8 mouse cellular contexts compared by ENCODE assay signal in the genomic region with DNA sequence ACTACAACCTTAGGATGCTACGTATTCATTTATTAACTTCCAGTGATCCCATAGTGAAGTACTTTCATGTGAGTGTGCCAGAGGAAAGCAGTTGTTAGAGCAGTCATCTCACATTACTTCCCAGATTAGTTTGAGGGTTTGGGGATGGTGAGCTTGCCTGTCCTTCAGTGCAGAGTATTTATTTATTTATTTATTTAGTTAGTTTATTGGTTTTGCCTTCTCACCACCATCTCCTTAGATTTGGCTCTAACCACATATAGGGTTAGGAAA. TPM values are rescaled to one million over a fixed set of nuclear protein-coding genes. Genes with fewer than 3 reads are reported as not detected.
A peak's percentile ranks its signal among the peaks of the same experiment; 100 is the strongest.
DNase-seq lines count a peak whose midpoint lies in the region; ATAC-seq and TF ChIP-seq lines count a peak whose summit lies in the region.

No protein-coding gene starts in this region.

- peaks cover 9% of the 10 kb centered on the region; the same call in 1 of the 2 replicates for H3K4me1 ChIP-seq in kidney, embryonic 16.5 days (ENCODE audit: insufficient read depth, low read length)
- H3K4me1 ChIP-seq in embryonic facial prominence, embryonic 10.5 days = peaks cover 13% of the 10 kb centered on the region
- H3K4me1 ChIP-seq in hindbrain, postnatal 0 days (ENCODE audit: insufficient read depth, low read length) = no peaks in the 10 kb centered on the region
- H3K4me1 ChIP-seq in midbrain, embryonic 16.5 days (ENCODE audit: control insufficient read depth, insufficient read depth, low read length) = peaks cover 6% of the 10 kb centered on the region; the same call in 1 of the 2 replicates

- no peak for ATAC-seq in kidney, embryonic 16.5 days (ENCODE audit: low FRiP score, low TSS enrichment)
- no peak for ATAC-seq in hindbrain, postnatal 0 days
- no peak for ATAC-seq in midbrain, embryonic 16.5 days

- peaks cover 7% of the 10 kb centered on the region; the same call in 1 of the 2 replicates for H3K9me3 ChIP-seq in kidney, embryonic 16.5 days (ENCODE audit: low read length)
- peaks cover 6% of the 10 kb centered on the region; the same call in 1 of the 2 replicates for H3K9me3 ChIP-seq in embryonic facial prominence, embryonic 10.5 days
- H3K9me3 ChIP-seq in hindbrain, postnatal 0 days (ENCODE audit: low read length) = no peaks in the 10 kb centered on the region
- H3K9me3 ChIP-seq in midbrain, embryonic 16.5 days (replicated peaks; ENCODE audit: control insufficient read depth, low read length, poor library complexity, severe bottlenecking) = no peaks in the 10 kb centered on the region

- peak overlapping the region; percentile 64 for H3K4me2 ChIP-seq in kidney, embryonic 16.5 days (replicated peaks; ENCODE audit: low read depth, low read length)
- peak overlapping the region; percentile 93 for H3K4me2 ChIP-seq in hindbrain, postnatal 0 days (ENCODE audit: low read depth, low read length)
- peak overlapping the region; percentile 84 for H3K4me2 ChIP-seq in midbrain, embryonic 16.5 days (ENCODE audit: low read length)

- no peak for DNase-seq in kidney, postnatal 4 days
- DNase-seq in embryonic facial prominence, embryonic 10.5 days (ENCODE audit: low spot score) = no peak
- DNase-seq in hindbrain, postnatal 0 days (ENCODE audit: low spot score) = peak; percentile 3
- DNase-seq in thymus, postnatal 14 days = no peak
- DNase-seq in B cell, adult 2 months = no peak
- no peak for DNase-seq in adrenal gland, adult 2 months

- H3K27me3 ChIP-seq in kidney, embryonic 16.5 days (ENCODE audit: insufficient read depth, low read length) = no peaks in the 10 kb centered on the region
- peaks cover 8% of the 10 kb centered on the region; the same call in 1 of the 2 replicates for H3K27me3 ChIP-seq in embryonic facial prominence, embryonic 10.5 days (replicated peaks; ENCODE audit: low read depth, poor library complexity, severe bottlenecking)
- no peaks in the 10 kb centered on the region for H3K27me3 ChIP-seq in hindbrain, postnatal 0 days (ENCODE audit: insufficient read depth, low read length)
- no peaks in the 10 kb centered on the region for H3K27me3 ChIP-seq in midbrain, embryonic 16.5 days (ENCODE audit: control insufficient read depth, insufficient read depth, low read depth, low read length)

- 26% methylated on average over 1 of the region's 1 CpGs for WGBS in kidney, embryonic 16.5 days
- 53% methylated on average over 1 of the region's 1 CpGs for WGBS in embryonic facial prominence, embryonic 10.5 days
- 26% methylated on average over 1 of the region's 1 CpGs for WGBS in hindbrain, postnatal 0 days
- 33% methylated on average over 1 of the region's 1 CpGs for WGBS in midbrain, embryonic 16.5 days

- no peak for TF ChIP-seq CTCF in hindbrain, postnatal 0 days (IDR thresholded peaks at IDR 0.05; ENCODE audit: low read depth)

- H3K27ac ChIP-seq in kidney, embryonic 16.5 days (ENCODE audit: low read length) = no peak overlapping the region
- H3K27ac ChIP-seq in embryonic facial prominence, embryonic 10.5 days (replicated peaks) = peak overlapping the region; percentile 98
- no peak overlapping the region for H3K27ac ChIP-seq in hindbrain, postnatal 0 days
- H3K27ac ChIP-seq in midbrain, embryonic 16.5 days (ENCODE audit: low read length) = no peak overlapping the region

- peak overlapping the region; percentile 89 for H3K9ac ChIP-seq in kidney, embryonic 16.5 days (replicated peaks; ENCODE audit: low read length)
- H3K9ac ChIP-seq in hindbrain, postnatal 0 days (replicated peaks; ENCODE audit: low read length) = peak overlapping the region; percentile 88
- peak overlapping the region; percentile 94 for H3K9ac ChIP-seq in midbrain, embryonic 16.5 days (ENCODE audit: low read depth, low read length)

- H3K36me3 ChIP-seq in kidney, embryonic 16.5 days (ENCODE audit: insufficient read depth, low read length) = no peaks in the 10 kb centered on the region; the same call in 1 of the 2 replicates
- H3K36me3 ChIP-seq in embryonic facial prominence, embryonic 10.5 days (replicated peaks) = peaks cover 1% of the 10 kb centered on the region
- H3K36me3 ChIP-seq in hindbrain, postnatal 0 days (ENCODE audit: insufficient read depth, low read length) = no peaks in the 10 kb centered on the region
- H3K36me3 ChIP-seq in midbrain, embryonic 16.5 days (ENCODE audit: control insufficient read depth, insufficient read depth, low read length) = no peaks in the 10 kb centered on the region

- peak overlapping the region; percentile 69 for H3K4me3 ChIP-seq in kidney, embryonic 16.5 days (ENCODE audit: low read length)
- peak overlapping the region; percentile 79 for H3K4me3 ChIP-seq in embryonic facial prominence, embryonic 10.5 days
- peak overlapping the region; percentile 91 for H3K4me3 ChIP-seq in hindbrain, postnatal 0 days (ENCODE audit: low read length)
- H3K4me3 ChIP-seq in midbrain, embryonic 16.5 days (ENCODE audit: low read depth, low read length) = peak overlapping the region; percentile 91

RNA-seq across cellular contexts. Expression of a gene that starts 1.1 kb away (rescaled TPM):
- polyA plus RNA-seq in kidney, embryonic 16.5 days (2015; fragmentation: Nextera tagmentation; extraction: Ambion mirVana) = 9.1 and 9.8 TPM in 2 replicates
- polyA plus RNA-seq in embryonic facial prominence, embryonic 10.5 days (2016; fragmentation: Nextera tagmentation; extraction: Ambion mirVana) = 5.8 and 6.5 TPM in 2 replicates
- 8.4 and 9.2 TPM in 2 replicates for total RNA-seq in hindbrain, postnatal 0 days (2014; rRNA removed)
- polyA plus RNA-seq in hindbrain, postnatal 0 days (2015; fragmentation: Nextera tagmentation; extraction: Ambion mirVana) = 5.9 and 7.1 TPM in 2 replicates
- 4.6 and 4.7 TPM in 2 replicates for polyA plus RNA-seq in midbrain, embryonic 16.5 days (2015; fragmentation: Nextera tagmentation; extraction: Ambion mirVana)
- total RNA-seq in adrenal gland, adult 2 months (2021) = 1 to 10 TPM; 7.5 to 8.3 TPM
- 1.8 and 2.0 TPM in 2 replicates for polyA plus RNA-seq in adrenal gland, adult 2 months (2012; rRNA removed)
